Mouse (Mus musculus): Measurements from ENCODE around the gene Rnf7. TPM values are rescaled to one million over a fixed set of nuclear protein-coding genes. Genes with fewer than 3 reads are reported as not detected.
"Not testable (repeated sequence)": the region's sequence is repeated elsewhere in the genome, so short reads cannot be mapped to it uniquely, and the experiment has no call there.

Rnf7 gene
- 233 and 242 TPM in 2 replicates for polyA plus RNA-seq (2015; fragmentation: Nextera tagmentation; extraction: Ambion mirVana)

GRCm38 (mm10) chr9:96478071-96478888 is at the start of gene Rnf7:
Gene Rnf7 (minus strand): TSS chr9:96478675.
- WGBS = under 1% methylated on average over 73 of the region's 74 CpGs
- Histone ChIP-seq H3K9me3 (no peaks in the 10 kb centered on the region), H3K27me3 (no peaks in the 10 kb centered on the region), H3K4me3 (peak within 1 kb of the TSS; percentile 81), H3K4me1 (peaks cover 16% of the 10 kb centered on the region), H3K27ac (peak within 1 kb of the TSS; percentile 87), H3K36me3 (peaks cover 8% of the 10 kb centered on the region), H3K4me2 (peak within 1 kb of the TSS; percentile 79), H3K9ac (peak within 1 kb of the TSS; percentile 85)
- ATAC-seq (ENCODE audit: insufficient number of reproducible peaks, insufficient read depth, low FRiP score, low TSS enrichment, low read depth) = peak; percentile 95

DNA sequence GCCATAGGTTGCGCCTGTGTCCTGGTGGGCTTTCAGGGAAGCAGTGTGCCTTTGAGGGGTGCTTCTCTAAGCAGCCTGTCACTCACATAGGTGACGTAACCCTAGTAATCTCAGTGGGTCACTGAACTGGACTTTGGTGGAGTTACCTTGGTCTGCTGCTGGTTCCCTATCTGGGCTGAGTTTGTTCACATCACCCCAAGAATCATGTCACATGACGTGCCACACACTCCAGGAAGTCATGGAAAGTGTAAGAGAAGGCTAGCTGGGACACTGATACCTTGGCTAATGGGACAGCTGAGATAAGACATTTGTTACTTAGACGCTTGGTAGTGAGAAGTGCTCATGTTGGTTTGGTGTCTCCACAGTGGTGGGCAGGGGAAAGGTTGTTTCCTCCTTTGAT is 47.5 kb upstream of the Rnf7 start:
- Histone ChIP-seq H3K27me3 (no peaks in the 10 kb centered on the region), H3K4me3 (no peak overlapping the region), H3K9me3 (no peaks in the 10 kb centered on the region), H3K36me3 (no peaks in the 10 kb centered on the region), H3K4me1 (peaks cover 7% of the 10 kb centered on the region; the same call in 1 of the 2 replicates), H3K4me2 (no peak overlapping the region), H3K9ac (no peak overlapping the region), H3K27ac (no peak overlapping the region)
- ATAC-seq (ENCODE audit: insufficient number of reproducible peaks, insufficient read depth, low FRiP score, low TSS enrichment, low read depth) = no peak
- WGBS = 85% methylated on average over 4 of the region's 4 CpGs

DNA sequence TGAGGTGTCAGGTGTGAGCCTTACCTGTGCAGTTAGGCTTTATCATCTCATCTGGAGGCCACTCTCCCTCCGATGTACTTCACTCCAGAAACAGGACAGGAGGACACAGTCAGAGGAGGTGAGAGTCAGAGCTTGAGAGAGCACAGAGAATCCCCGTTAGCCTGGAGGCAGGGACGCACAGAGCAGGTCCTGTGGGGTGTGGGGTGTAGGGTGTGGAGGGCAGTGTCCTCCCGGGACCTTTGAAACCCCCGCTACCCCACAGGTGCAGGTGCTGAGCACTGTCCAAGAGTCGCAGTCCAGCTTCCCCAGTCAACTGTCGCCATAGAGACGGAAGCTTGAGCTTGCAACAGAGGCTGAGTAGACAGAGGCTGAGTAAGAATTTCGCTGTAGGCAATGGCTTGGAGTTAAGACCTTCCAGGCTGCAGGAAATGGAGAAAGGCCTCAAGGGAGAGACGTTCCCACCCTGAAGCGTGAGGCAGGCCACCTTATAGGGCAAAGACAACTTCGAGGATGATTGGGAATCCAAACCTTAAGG is 46.6 kb upstream of the Rnf7 start, which contains the start of gene Gm28729:
Gene Gm28729, minus strand, starts transcription at position 293 of the 535 bp plus-strand sequence.
- no peaks in the 10 kb centered on the region for H3K9me3 ChIP-seq
- H3K27ac ChIP-seq = no peak within 1 kb of the TSS
- no peaks in the 10 kb centered on the region for H3K27me3 ChIP-seq
- 46% methylated on average over 12 of the region's 12 CpGs for WGBS
- H3K9ac ChIP-seq = no peak within 1 kb of the TSS
- no peaks in the 10 kb centered on the region for H3K36me3 ChIP-seq
- no peak for ATAC-seq (ENCODE audit: insufficient number of reproducible peaks, insufficient read depth, low FRiP score, low TSS enrichment, low read depth)
- no peaks in the 10 kb centered on the region for H3K4me1 ChIP-seq
- no peak within 1 kb of the TSS for H3K4me2 ChIP-seq
- no peak within 1 kb of the TSS for H3K4me3 ChIP-seq

DNA sequence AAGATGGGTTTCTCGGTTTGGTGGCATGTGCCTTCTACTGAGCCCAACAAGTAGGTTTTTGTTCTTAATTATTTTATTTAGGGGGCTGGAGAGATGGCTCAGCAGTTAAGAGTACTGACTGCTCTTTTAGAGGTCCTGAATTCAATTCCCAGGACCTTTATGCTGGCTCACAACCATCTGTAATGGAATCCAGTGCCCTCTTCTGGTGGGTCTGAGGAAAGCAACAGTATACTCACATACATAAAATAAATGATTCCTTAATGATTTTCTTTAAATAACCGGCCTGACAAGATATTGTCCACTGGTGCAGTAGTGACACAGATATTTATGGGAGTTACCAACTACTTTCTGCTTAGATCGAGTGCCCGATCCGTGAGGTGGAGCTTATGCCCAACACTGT is 44.7 kb upstream of the Rnf7 start:
- no peak overlapping the region for H3K4me2 ChIP-seq
- no peaks in the 10 kb centered on the region for H3K9me3 ChIP-seq
- no peak overlapping the region for H3K4me3 ChIP-seq
- no peak overlapping the region for H3K27ac ChIP-seq
- no peaks in the 10 kb centered on the region for H3K4me1 ChIP-seq
- no peaks in the 10 kb centered on the region for H3K36me3 ChIP-seq
- H3K27me3 ChIP-seq = no peaks in the 10 kb centered on the region
- WGBS = 87% methylated on average over 5 of the region's 5 CpGs
- no peak for ATAC-seq (ENCODE audit: insufficient number of reproducible peaks, insufficient read depth, low FRiP score, low TSS enrichment, low read depth)
- no peak overlapping the region for H3K9ac ChIP-seq

- WGBS = 89% methylated on average over 2 of the region's 2 CpGs
- H3K4me2 ChIP-seq; H3K9me3 ChIP-seq; H3K4me1 ChIP-seq; H3K27me3 ChIP-seq; H3K36me3 ChIP-seq; H3K4me3 ChIP-seq; H3K9ac ChIP-seq; ATAC-seq (ENCODE audit: insufficient number of reproducible peaks, insufficient read depth, low FRiP score, low TSS enrichment, low read depth); H3K27ac ChIP-seq: not testable (repeated sequence)
Observed at GRCm38 (mm10) chr9:96521574-96521973, 43.1 kb upstream of the Rnf7 start.

DNA sequence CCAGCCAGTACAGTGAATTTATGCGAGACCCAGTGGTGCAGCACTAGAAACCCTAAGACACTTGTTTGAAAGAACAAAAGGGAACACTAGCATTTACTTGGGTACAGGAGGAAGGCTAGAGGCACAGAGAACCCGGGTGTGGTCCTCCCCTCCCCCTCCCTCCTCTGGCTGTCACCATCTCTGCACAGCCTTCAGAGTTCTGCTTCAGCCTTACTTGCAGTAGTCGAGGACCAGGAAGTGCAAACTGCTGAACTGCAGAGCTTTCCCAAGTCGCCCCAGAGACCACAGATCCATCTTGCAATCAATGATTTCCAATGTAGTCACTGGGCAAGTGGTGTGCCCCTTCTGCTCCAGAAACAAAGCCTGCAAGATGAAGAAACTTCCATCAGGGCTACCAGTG is 39.0 kb upstream of the Rnf7 start:
- no peaks in the 10 kb centered on the region for H3K9me3 ChIP-seq
- H3K9ac ChIP-seq = no peak overlapping the region
- no peaks in the 10 kb centered on the region for H3K36me3 ChIP-seq
- 0 out of 2 replicates have a peak, but pooled peaks cover 3% of the 10 kb centered on the region for H3K4me1 ChIP-seq
- H3K4me2 ChIP-seq = no peak overlapping the region
- WGBS = 33% methylated on average over 4 of the region's 4 CpGs
- no peaks in the 10 kb centered on the region for H3K27me3 ChIP-seq
- no peak overlapping the region for H3K4me3 ChIP-seq
- no peak for ATAC-seq (ENCODE audit: insufficient number of reproducible peaks, insufficient read depth, low FRiP score, low TSS enrichment, low read depth)
- no peak overlapping the region for H3K27ac ChIP-seq

- Histone ChIP-seq H3K27ac (no peak overlapping the region), H3K9me3 (no peaks in the 10 kb centered on the region), H3K4me1 (0 out of 2 replicates have a peak, but pooled peaks cover 3% of the 10 kb centered on the region), H3K36me3 (no peaks in the 10 kb centered on the region), H3K9ac (no peak overlapping the region), H3K4me3 (no peak overlapping the region), H3K4me2 (no peak overlapping the region), H3K27me3 (no peaks in the 10 kb centered on the region)
- 70% methylated on average over 3 of the region's 3 CpGs for WGBS
- no peak for ATAC-seq (ENCODE audit: insufficient number of reproducible peaks, insufficient read depth, low FRiP score, low TSS enrichment, low read depth)
Observed at GRCm38 (mm10) chr9:96516806-96517205, 38.3 kb upstream of the Rnf7 start.

DNA sequence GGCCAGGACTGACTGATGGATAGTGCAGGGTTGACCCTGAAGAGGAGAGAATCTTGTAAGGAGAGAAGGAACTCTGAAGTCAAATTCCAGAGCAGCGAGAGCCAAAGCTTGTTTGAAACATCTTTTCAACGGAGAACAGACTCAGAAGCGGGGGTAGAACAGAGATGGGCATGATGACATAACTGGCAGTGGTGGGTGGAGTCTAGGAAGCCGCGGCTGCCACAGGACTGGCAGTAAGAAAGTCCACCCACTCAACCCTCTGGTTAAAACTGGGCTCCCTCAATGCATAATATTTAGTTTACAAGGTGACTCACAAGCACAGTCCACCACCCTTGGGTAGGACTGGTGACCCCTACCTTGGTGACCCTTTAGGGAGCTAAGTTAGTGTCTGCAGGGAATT is 37.3 kb upstream of the Rnf7 start:
- Histone ChIP-seq H3K9me3 (no peaks in the 10 kb centered on the region), H3K9ac (no peak overlapping the region), H3K36me3 (no peaks in the 10 kb centered on the region), H3K4me3 (no peak overlapping the region), H3K4me2 (no peak overlapping the region), H3K27me3 (no peaks in the 10 kb centered on the region), H3K4me1 (0 out of 2 replicates have a peak, but pooled peaks cover 3% of the 10 kb centered on the region), H3K27ac (no peak overlapping the region)
- 90% methylated on average over 5 of the region's 5 CpGs for WGBS
- ATAC-seq (ENCODE audit: insufficient number of reproducible peaks, insufficient read depth, low FRiP score, low TSS enrichment, low read depth) = no peak

- no peak for ATAC-seq (ENCODE audit: insufficient number of reproducible peaks, insufficient read depth, low FRiP score, low TSS enrichment, low read depth)
- WGBS = 73% methylated on average over 5 of the region's 5 CpGs
- no peak overlapping the region for H3K27ac ChIP-seq
Observed at GRCm38 (mm10) chr9:96514278-96514677, 35.8 kb upstream of the Rnf7 start.

GRCm38 (mm10) chr9:96506011-96506498 is 27.6 kb upstream of the Rnf7 start:
- Histone ChIP-seq H3K27ac (peak overlapping the region; percentile 44), H3K36me3 (no peaks in the 10 kb centered on the region), H3K27me3 (no peaks in the 10 kb centered on the region), H3K9me3 (no peaks in the 10 kb centered on the region), H3K9ac (no peak overlapping the region; the same call in 1 of the 2 replicates), H3K4me1 (peaks cover 22% of the 10 kb centered on the region), H3K4me3 (no peak overlapping the region), H3K4me2 (peak overlapping the region; percentile 26; the same call in 1 of the 2 replicates)
- 34% methylated on average over 10 of the region's 10 CpGs for WGBS
- peak; percentile 48; the same call in 1 of the 2 replicates for ATAC-seq (ENCODE audit: insufficient number of reproducible peaks, insufficient read depth, low FRiP score, low TSS enrichment, low read depth)

More at GRCm38 (mm10) chr9:96514278-96514677, 35.8 kb upstream of the Rnf7 start:
- H3K9me3 ChIP-seq = no peaks in the 10 kb centered on the region
- H3K9ac ChIP-seq = no peak overlapping the region
- no peaks in the 10 kb centered on the region for H3K36me3 ChIP-seq
- H3K4me3 ChIP-seq = no peak overlapping the region
- H3K4me1 ChIP-seq = 0 out of 2 replicates have a peak, but pooled peaks cover 3% of the 10 kb centered on the region
- no peak overlapping the region for H3K4me2 ChIP-seq
- no peaks in the 10 kb centered on the region for H3K27me3 ChIP-seq

DNA sequence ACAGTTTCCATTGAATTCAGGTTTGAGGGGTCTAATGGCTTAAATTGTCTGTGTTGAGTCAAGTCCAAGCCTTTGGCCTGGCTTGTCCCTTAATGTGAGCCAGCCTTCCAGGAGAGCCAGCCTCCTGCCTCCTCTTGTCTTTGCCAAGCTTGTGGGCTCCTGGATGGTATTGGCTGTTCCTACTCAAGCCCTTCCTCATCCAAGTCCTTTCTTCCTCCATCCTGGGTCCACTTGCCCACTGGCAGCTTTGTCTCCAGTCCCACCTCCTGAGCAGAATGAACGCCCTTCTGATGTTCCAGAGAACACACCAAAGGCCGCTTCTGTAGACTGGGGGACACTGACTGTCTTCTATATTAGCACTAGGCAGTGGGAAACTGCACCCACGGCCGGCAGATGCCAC is 26.7 kb upstream of the Rnf7 start:
- 91% methylated on average over 4 of the region's 4 CpGs for WGBS
- no peak overlapping the region for H3K4me3 ChIP-seq
- H3K9me3 ChIP-seq = no peaks in the 10 kb centered on the region
- peak overlapping the region; percentile 44; the same call in 1 of the 2 replicates for H3K27ac ChIP-seq
- no peaks in the 10 kb centered on the region for H3K36me3 ChIP-seq
- H3K4me2 ChIP-seq = no peak overlapping the region
- H3K27me3 ChIP-seq = no peaks in the 10 kb centered on the region
- no peak for ATAC-seq (ENCODE audit: insufficient number of reproducible peaks, insufficient read depth, low FRiP score, low TSS enrichment, low read depth)
- peaks cover 22% of the 10 kb centered on the region for H3K4me1 ChIP-seq
- no peak overlapping the region for H3K9ac ChIP-seq
